In genomic region chr13:31652131-31652745, GRCm38 (mm10) we compare ENCODE assay signal across 21 mouse cellular contexts. TPM values are rescaled to one million over a fixed set of nuclear protein-coding genes. Genes with fewer than 3 reads are reported as not detected.
"Had no signal": no experiment of that assay in that cellular context is flagged by ENCODE, and none has a peak within 500 bp of the region (broad histone marks: within the 10 kb centered on the region; RNA-seq: fewer than 3 reads in every experiment).

No protein-coding gene starts in this region.

- H3K9me3 ChIP-seq: lung, embryonic 15.5 days; megakaryocyte, embryonic 14.5 days; midbrain, embryonic 12.5 days; neural tube, embryonic 12.5 days; stomach, embryonic 15.5 days had no signal

- H3K4me3 ChIP-seq: lung, embryonic 15.5 days; megakaryocyte, embryonic 14.5 days; midbrain, embryonic 12.5 days; neural tube, embryonic 12.5 days; stomach, embryonic 15.5 days had no signal

- H3K9ac ChIP-seq: lung, embryonic 15.5 days; midbrain, embryonic 12.5 days; neural tube, embryonic 12.5 days; stomach, embryonic 15.5 days had no signal

- H3K27me3 ChIP-seq: lung, embryonic 15.5 days; megakaryocyte, embryonic 14.5 days; midbrain, embryonic 12.5 days; neural tube, embryonic 12.5 days; stomach, embryonic 15.5 days had no signal

- DNase-seq: lung, adult 2 months; lung, postnatal 14 days; lung, postnatal 36 days; midbrain, embryonic 14.5 days; right cerebral cortex, postnatal 14 days; thymus, adult 2 months; thymus, postnatal 25 days; thymus, postnatal 4 days had no signal

- H3K27ac ChIP-seq: lung, embryonic 15.5 days; macrophage; midbrain, embryonic 12.5 days; neural tube, embryonic 12.5 days; stomach, embryonic 15.5 days; stomach, postnatal 0 days had no signal

- H3K4me2 ChIP-seq: lung, embryonic 15.5 days; midbrain, embryonic 12.5 days; neural tube, embryonic 12.5 days; stomach, embryonic 15.5 days had no signal

- ATAC-seq: lung, postnatal 0 days; midbrain, embryonic 16.5 days had no signal

- H3K36me3 ChIP-seq: lung, embryonic 15.5 days; midbrain, embryonic 12.5 days; neural tube, embryonic 12.5 days; stomach, embryonic 15.5 days had no signal

- H3K4me1 ChIP-seq: megakaryocyte, embryonic 14.5 days; midbrain, embryonic 12.5 days; neural tube, embryonic 12.5 days; stomach, embryonic 15.5 days had no signal

RNA-seq across cellular contexts. Expression of gene Foxf2, which starts 26.6 kb away (rescaled TPM):
- total RNA-seq: megakaryocyte progenitor cell, adult 5-6 weeks; monocyte, adult 5-6 weeks; neutrophil, adult 5-6 weeks had no signal
- polyA plus RNA-seq: macrophage; testis, adult 2 months had no signal
